Mouse (Mus musculus): ENCODE measurements around the gene Ifna1. TPM values are rescaled to one million over a fixed set of nuclear protein-coding genes. Genes with fewer than 3 reads are reported as not detected.

Gene Ifna1
- polyA plus RNA-seq, 1 experiment from 2014 or later, result not detected

DNA sequence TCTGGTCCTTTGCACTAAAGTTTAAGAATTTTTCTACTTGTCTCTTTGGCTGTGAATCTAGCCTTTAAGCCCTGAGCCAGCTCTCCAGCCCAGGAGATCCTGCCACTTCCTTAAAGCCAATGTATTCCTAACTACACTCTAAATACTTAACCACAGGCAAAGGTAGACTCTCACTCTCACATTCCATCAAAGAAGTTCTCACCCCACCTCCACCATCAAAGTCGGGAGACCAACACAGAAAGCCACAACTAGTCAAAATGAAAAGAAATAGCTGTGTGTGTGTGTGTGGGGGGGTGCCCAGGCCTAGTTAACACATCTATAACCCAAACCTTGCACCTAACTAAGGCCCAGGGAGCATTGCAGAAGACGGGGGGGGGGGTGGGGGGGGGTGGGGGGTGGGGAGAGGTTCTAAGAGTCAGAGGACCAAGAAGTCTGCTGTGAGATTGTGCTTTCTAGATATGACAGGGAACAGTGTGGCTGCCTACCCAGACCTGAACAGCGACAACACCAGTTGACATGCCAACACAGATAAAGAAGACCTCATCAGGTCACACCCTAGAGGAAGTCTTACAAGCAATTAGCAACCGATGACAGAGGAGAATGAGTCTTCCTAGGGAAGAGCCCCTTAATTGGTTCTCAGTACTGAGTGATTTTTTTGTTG is 25.7 kb downstream of the Ifna1 start:
- Histone ChIP-seq H3K27me3 (no peaks in the 10 kb centered on the region), H3K4me1 (no peaks in the 10 kb centered on the region), H3K4me3 (no peak overlapping the region), H3K36me3 (no peaks in the 10 kb centered on the region), H3K9ac (no peak overlapping the region), H3K27ac (no peak overlapping the region), H3K9me3 (no peaks in the 10 kb centered on the region), H3K4me2 (replicated peaks) (no peak overlapping the region)
- no peak for ATAC-seq (ENCODE audit: insufficient number of reproducible peaks, insufficient read depth, low FRiP score, low TSS enrichment)
- WGBS, result 69% methylated on average over 3 of the region's 4 CpGs

DNA sequence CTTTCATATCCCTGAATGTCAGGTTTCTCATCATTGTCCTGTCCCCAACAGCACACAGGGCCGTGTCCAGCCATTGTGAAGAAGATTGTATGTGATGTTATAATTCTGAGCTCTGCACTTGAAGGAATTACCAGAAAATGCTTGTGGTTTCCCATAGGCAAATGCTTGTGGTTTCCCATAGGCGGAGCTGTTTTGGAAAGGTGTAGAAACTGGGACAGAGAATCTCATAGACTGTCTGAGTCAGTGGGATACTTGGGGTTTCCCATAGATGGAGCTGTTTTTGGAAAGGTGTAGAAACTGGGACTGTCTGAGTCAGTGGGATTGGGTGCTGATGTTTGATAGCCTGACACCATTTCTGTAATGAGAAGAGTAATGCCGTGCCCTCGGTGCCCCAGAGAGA is 26.6 kb downstream of the Ifna1 start:
- no peak overlapping the region for H3K4me2 ChIP-seq (replicated peaks)
- no peak overlapping the region for H3K9ac ChIP-seq
- 69% methylated on average over 4 of the region's 4 CpGs for WGBS
- no peak for ATAC-seq (ENCODE audit: insufficient number of reproducible peaks, insufficient read depth, low FRiP score, low TSS enrichment)
- no peaks in the 10 kb centered on the region for H3K27me3 ChIP-seq
- H3K9me3 ChIP-seq, result no peaks in the 10 kb centered on the region
- H3K36me3 ChIP-seq, result no peaks in the 10 kb centered on the region
- no peaks in the 10 kb centered on the region for H3K4me1 ChIP-seq
- no peak overlapping the region for H3K27ac ChIP-seq
- no peak overlapping the region for H3K4me3 ChIP-seq

DNA sequence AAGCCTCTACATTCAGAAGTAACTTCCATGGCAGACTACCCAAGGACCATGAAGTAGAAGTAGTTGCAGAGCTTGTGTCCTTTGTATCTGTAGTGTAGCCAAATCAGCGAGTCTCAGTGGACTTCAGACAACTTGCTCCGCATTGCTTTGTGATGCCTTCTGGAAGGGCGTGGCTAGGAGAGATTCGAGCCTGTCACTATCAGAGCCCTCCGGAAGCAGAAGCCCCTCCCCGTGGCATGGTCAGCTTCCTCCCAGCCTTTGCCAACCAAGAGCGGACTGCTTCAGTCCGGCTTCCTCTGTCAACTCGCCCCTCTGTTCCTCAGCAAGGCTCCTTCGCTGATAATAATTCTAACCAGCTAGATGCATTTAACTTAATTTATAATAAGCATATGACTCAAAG is 28.4 kb downstream of the Ifna1 start:
- Histone ChIP-seq H3K4me1 (no peaks in the 10 kb centered on the region), H3K9ac (no peak overlapping the region), H3K4me3 (no peak overlapping the region), H3K9me3 (no peaks in the 10 kb centered on the region), H3K27ac (no peak overlapping the region), H3K27me3 (no peaks in the 10 kb centered on the region), H3K4me2 (replicated peaks) (no peak overlapping the region), H3K36me3 (no peaks in the 10 kb centered on the region)
- WGBS, result 42% methylated on average over 10 of the region's 10 CpGs
- ATAC-seq (ENCODE audit: insufficient number of reproducible peaks, insufficient read depth, low FRiP score, low TSS enrichment), result no peak

DNA sequence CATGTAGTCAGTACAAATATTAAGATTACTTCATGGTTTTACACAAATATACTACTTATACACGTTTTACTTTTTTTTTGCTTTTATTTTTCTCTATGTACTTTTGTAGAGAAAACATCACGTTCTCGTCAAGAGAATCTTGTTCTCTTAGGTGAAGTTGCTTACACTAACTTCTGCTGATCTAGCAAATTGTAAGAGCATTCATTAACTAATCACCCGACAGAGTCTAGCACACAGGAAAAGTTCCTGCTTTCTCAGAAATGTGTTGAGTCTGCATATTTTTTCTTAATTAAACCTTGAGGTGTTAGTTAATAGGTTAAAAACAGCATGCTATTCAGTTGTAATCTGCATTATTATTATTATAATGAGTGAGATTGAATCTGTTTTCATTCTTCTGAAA is 28.9 kb downstream of the Ifna1 start:
- 78% methylated on average over 4 of the region's 4 CpGs for WGBS
- Histone ChIP-seq H3K27ac (no peak overlapping the region), H3K4me1 (no peaks in the 10 kb centered on the region), H3K4me3 (no peak overlapping the region), H3K36me3 (no peaks in the 10 kb centered on the region), H3K9ac (no peak overlapping the region), H3K9me3 (no peaks in the 10 kb centered on the region), H3K27me3 (no peaks in the 10 kb centered on the region), H3K4me2 (replicated peaks) (no peak overlapping the region)
- no peak for ATAC-seq (ENCODE audit: insufficient number of reproducible peaks, insufficient read depth, low FRiP score, low TSS enrichment)

DNA sequence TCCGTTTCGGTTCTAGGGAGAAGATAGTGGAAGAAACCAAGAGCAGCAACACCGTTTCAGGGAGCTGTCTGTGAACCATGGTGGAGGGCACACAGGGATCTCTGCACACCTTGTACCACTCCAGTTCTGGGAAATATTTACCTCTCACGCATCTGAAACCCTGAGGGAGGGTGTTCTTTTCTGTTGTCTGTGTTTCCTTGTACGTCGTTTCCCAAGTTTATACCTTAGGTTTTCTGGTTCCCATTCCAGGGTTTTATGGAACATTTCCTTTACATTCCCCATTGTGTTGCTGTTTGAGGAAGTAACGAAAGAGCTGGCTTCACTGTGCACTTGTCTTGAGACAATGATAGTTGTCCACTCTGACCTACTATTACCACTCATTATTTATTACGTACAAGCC is 30.2 kb downstream of the Ifna1 start, which contains the start of gene Ifne:
Gene Ifne, minus strand, starts transcription at position 101 of the 400 bp plus-strand sequence.
- H3K4me2 ChIP-seq (replicated peaks), result no peak within 1 kb of the TSS
- no peaks in the 10 kb centered on the region for H3K4me1 ChIP-seq
- H3K27ac ChIP-seq, result no peak within 1 kb of the TSS
- WGBS, result 89% methylated on average over 8 of the region's 8 CpGs
- no peak within 1 kb of the TSS for H3K4me3 ChIP-seq
- no peak within 1 kb of the TSS for H3K9ac ChIP-seq
- no peaks in the 10 kb centered on the region for H3K9me3 ChIP-seq
- ATAC-seq (ENCODE audit: insufficient number of reproducible peaks, insufficient read depth, low FRiP score, low TSS enrichment), result no peak
- H3K36me3 ChIP-seq, result no peaks in the 10 kb centered on the region
- no peaks in the 10 kb centered on the region for H3K27me3 ChIP-seq

DNA sequence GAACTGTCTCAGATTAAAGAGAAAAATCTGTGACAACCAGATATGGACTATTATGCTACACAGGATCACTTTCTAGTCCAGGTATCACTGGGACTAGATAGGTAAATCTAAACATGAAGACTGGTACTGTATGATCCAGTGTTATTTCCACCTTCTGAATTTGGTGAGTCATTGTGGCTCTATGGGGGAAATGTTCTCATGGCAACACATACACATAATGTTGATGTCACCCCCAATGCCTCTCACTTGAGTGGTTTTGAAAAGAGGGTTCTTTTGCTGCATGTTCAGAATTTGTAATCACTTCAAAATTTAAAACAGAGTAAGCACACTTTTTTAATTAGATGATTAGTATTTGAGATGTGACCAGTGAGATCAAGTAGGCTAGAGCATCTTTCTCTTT is 38.3 kb downstream of the Ifna1 start:
- no peak overlapping the region for H3K4me3 ChIP-seq
- no peak for ATAC-seq (ENCODE audit: insufficient number of reproducible peaks, insufficient read depth, low FRiP score, low TSS enrichment)

DNA sequence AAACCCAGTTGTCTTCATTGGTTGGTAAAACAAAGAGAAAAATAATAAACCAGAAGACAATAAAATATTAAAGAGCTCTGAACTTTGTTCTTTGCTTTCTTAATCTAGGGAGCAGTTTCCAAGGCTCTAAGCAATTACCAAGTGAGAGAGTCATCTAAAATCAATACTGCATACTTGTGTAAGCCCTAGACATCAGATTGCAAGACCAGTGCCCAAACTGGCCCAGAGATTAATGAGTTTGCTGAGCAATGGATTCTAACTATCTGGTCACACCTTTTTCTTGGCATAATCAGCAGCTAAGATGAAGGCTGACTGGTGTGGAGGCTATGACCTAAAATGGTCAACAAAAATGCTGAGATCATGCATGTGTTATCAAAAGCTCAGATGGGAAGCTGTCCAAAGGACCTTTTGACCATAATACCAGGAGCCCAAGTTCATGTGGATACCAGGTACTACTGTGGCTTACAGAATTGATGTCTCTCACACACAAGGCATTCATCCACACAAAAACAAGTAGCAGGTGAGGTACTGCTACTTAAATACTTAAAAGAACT is 43.4 kb downstream of the Ifna1 start:
- no peak overlapping the region for H3K9ac ChIP-seq
- no peak overlapping the region for H3K4me2 ChIP-seq (replicated peaks)
- H3K27ac ChIP-seq, result no peak overlapping the region
- no peak overlapping the region for H3K4me3 ChIP-seq
- H3K9me3 ChIP-seq, result no peaks in the 10 kb centered on the region
- H3K36me3 ChIP-seq, result no peaks in the 10 kb centered on the region
- no peaks in the 10 kb centered on the region for H3K27me3 ChIP-seq
- ATAC-seq (ENCODE audit: insufficient number of reproducible peaks, insufficient read depth, low FRiP score, low TSS enrichment), result no peak
- H3K4me1 ChIP-seq, result no peaks in the 10 kb centered on the region

More for the DNA sequence above, 38.3 kb downstream of the Ifna1 start:
- Histone ChIP-seq H3K27ac (no peak overlapping the region), H3K9ac (no peak overlapping the region), H3K36me3 (no peaks in the 10 kb centered on the region), H3K4me1 (no peaks in the 10 kb centered on the region), H3K4me2 (replicated peaks) (no peak overlapping the region), H3K9me3 (no peaks in the 10 kb centered on the region), H3K27me3 (no peaks in the 10 kb centered on the region)

Other genes with a start within 250 kb of the Ifna1 start
- gene Ifna12, start 246.7 kb upstream of the Ifna1 start, polyA plus RNA-seq (2016; fragmentation: Nextera tagmentation; extraction: Ambion mirVana), result not detected in 2 replicates
- not detected in 2 replicates for gene C87499, start 215.7 kb upstream of the Ifna1 start, polyA plus RNA-seq (2016; fragmentation: Nextera tagmentation; extraction: Ambion mirVana)
- gene Ifna13, start 205.6 kb upstream of the Ifna1 start, polyA plus RNA-seq (2016; fragmentation: Nextera tagmentation; extraction: Ambion mirVana), result not detected in 2 replicates
- gene Ifna16, start 173.2 kb upstream of the Ifna1 start, polyA plus RNA-seq (2016; fragmentation: Nextera tagmentation; extraction: Ambion mirVana), result not detected in 2 replicates
- not detected in 2 replicates for gene Ifna2, start 166.2 kb upstream of the Ifna1 start, polyA plus RNA-seq (2016; fragmentation: Nextera tagmentation; extraction: Ambion mirVana)
- not detected in 2 replicates for gene Ifnab, start 158.7 kb upstream of the Ifna1 start, polyA plus RNA-seq (2016; fragmentation: Nextera tagmentation; extraction: Ambion mirVana)
- gene Gm26566, start 128.3 kb upstream of the Ifna1 start, polyA plus RNA-seq (2016; fragmentation: Nextera tagmentation; extraction: Ambion mirVana), result 1.5 and 1.8 TPM in 2 replicates
- gene Klhl9, start 127.6 kb upstream of the Ifna1 start, polyA plus RNA-seq (2016; fragmentation: Nextera tagmentation; extraction: Ambion mirVana), result 130 and 143 TPM in 2 replicates
- gene Gm13271, start 95.2 kb upstream of the Ifna1 start, polyA plus RNA-seq (2016; fragmentation: Nextera tagmentation; extraction: Ambion mirVana), result not detected in 2 replicates
- gene Gm13283, start 90.0 kb upstream of the Ifna1 start, polyA plus RNA-seq (2016; fragmentation: Nextera tagmentation; extraction: Ambion mirVana), result 0.32 and 0.41 TPM in 2 replicates
- gene Gm13290, start 76.3 kb upstream of the Ifna1 start, polyA plus RNA-seq (2016; fragmentation: Nextera tagmentation; extraction: Ambion mirVana), result 0.37 TPM in 1 of 2 replicates, not detected in the other
- gene Gm13289, start 73.2 kb upstream of the Ifna1 start, polyA plus RNA-seq (2016; fragmentation: Nextera tagmentation; extraction: Ambion mirVana), result not detected in 2 replicates
- gene Gm13272, start 70.2 kb upstream of the Ifna1 start, polyA plus RNA-seq (2016; fragmentation: Nextera tagmentation; extraction: Ambion mirVana), result not detected in 2 replicates
- gene Ifnz, start 68.0 kb upstream of the Ifna1 start, polyA plus RNA-seq (2016; fragmentation: Nextera tagmentation; extraction: Ambion mirVana), result 0.20 and 0.32 TPM in 2 replicates
- not detected in 2 replicates for gene Gm13276, start 64.4 kb upstream of the Ifna1 start, polyA plus RNA-seq (2016; fragmentation: Nextera tagmentation; extraction: Ambion mirVana)
- gene Gm13277, start 61.5 kb upstream of the Ifna1 start, polyA plus RNA-seq (2016; fragmentation: Nextera tagmentation; extraction: Ambion mirVana), result not detected in 2 replicates
- not detected in 2 replicates for gene Gm13278, start 58.5 kb upstream of the Ifna1 start, polyA plus RNA-seq (2016; fragmentation: Nextera tagmentation; extraction: Ambion mirVana)
- gene Gm13275, start 55.6 kb upstream of the Ifna1 start, polyA plus RNA-seq (2016; fragmentation: Nextera tagmentation; extraction: Ambion mirVana), result not detected in 2 replicates
- gene Gm13279, start 52.7 kb upstream of the Ifna1 start, polyA plus RNA-seq (2016; fragmentation: Nextera tagmentation; extraction: Ambion mirVana), result not detected in 2 replicates
- 1.0 and 1.5 TPM in 2 replicates for gene Gm13285, start 50.4 kb upstream of the Ifna1 start, polyA plus RNA-seq (2016; fragmentation: Nextera tagmentation; extraction: Ambion mirVana)
- gene Gm13287, start 46.8 kb upstream of the Ifna1 start, polyA plus RNA-seq (2016; fragmentation: Nextera tagmentation; extraction: Ambion mirVana), result not detected in 2 replicates
- gene Gm13288, start 44.6 kb upstream of the Ifna1 start, polyA plus RNA-seq (2016; fragmentation: Nextera tagmentation; extraction: Ambion mirVana), result 0.15 TPM in 1 of 2 replicates, not detected in the other
- not detected in 2 replicates for gene Ifna7, start 33.9 kb upstream of the Ifna1 start, polyA plus RNA-seq (2016; fragmentation: Nextera tagmentation; extraction: Ambion mirVana)
- not detected in 2 replicates for gene Ifna11, start 30.1 kb upstream of the Ifna1 start, polyA plus RNA-seq (2016; fragmentation: Nextera tagmentation; extraction: Ambion mirVana)
- not detected in 2 replicates for gene Ifna6, start 22.7 kb upstream of the Ifna1 start, polyA plus RNA-seq (2016; fragmentation: Nextera tagmentation; extraction: Ambion mirVana)
- gene Ifna5, start 14.6 kb upstream of the Ifna1 start, polyA plus RNA-seq (2016; fragmentation: Nextera tagmentation; extraction: Ambion mirVana), result not detected in 2 replicates
- not detected in 2 replicates for gene Ifna4, start 8.2 kb upstream of the Ifna1 start, polyA plus RNA-seq (2016; fragmentation: Nextera tagmentation; extraction: Ambion mirVana)
- not detected in 2 replicates for gene Ifne, start 30.1 kb downstream of the Ifna1 start, polyA plus RNA-seq (2016; fragmentation: Nextera tagmentation; extraction: Ambion mirVana)

Measured in embryonic facial prominence, embryonic 12.5 days (tissue).